Mouse (Mus musculus) hindbrain, embryonic 15.5 days (tissue): ENCODE measurements around the gene Slc25a28. TPM values are rescaled to one million over a fixed set of nuclear protein-coding genes. Genes with fewer than 3 reads are reported as not detected.
A peak's percentile ranks its signal among the peaks of the same experiment; 100 is the strongest.

Source experiments
- ATAC-seq: fragments of 200-750 bp; cut with Nextera tagmentation; 2 replicates; pipeline ENCODE4 v1.8.0; 2017; ENCODE audit warnings: low read depth, moderate number of reproducible peaks, moderate TSS enrichment; ENCODE audit not compliant: low FRiP score
- H3K27ac ChIP-seq: fragments of 300-500 bp; sonication (generic); replicated peaks from 2 replicates; pipeline ENCODE4 v1.5.1; 2015; ENCODE audit warnings: mild to moderate bottlenecking, inconsistent platforms
- H3K27me3 ChIP-seq: fragments of 300-500 bp; sonication (generic); 2 replicates; pipeline ENCODE4 v1.6.1; 2015; ENCODE audit warnings: control low read depth, inconsistent platforms
- H3K36me3 ChIP-seq: fragments of 300-500 bp; sonication (generic); 2 replicates; pipeline ENCODE4 v1.6.1; 2015; ENCODE audit warnings: control low read depth, inconsistent platforms
- H3K4me1 ChIP-seq: fragments of 300-500 bp; sonication (generic); replicated peaks from 2 replicates; pipeline ENCODE4 v1.6.1; 2015; ENCODE audit warnings: control low read depth, inconsistent platforms
- H3K4me2 ChIP-seq: fragments of 300-500 bp; sonication (generic); 2 replicates; pipeline ENCODE4 v1.6.1; 2015; ENCODE audit warnings: moderate library complexity, mild to moderate bottlenecking, inconsistent platforms
- H3K4me3 ChIP-seq: fragments of 300-500 bp; sonication (generic); 2 replicates; pipeline ENCODE4 v1.5.1; 2015; ENCODE audit warnings: mild to moderate bottlenecking, inconsistent platforms
- H3K9ac ChIP-seq: fragments of 300-500 bp; sonication (generic); 2 replicates; pipeline ENCODE4 v1.6.1; 2015; ENCODE audit warnings: inconsistent platforms
- H3K9me3 ChIP-seq: fragments of 300-500 bp; sonication (generic); 2 replicates; pipeline ENCODE4 v1.6.1; 2016; ENCODE audit warnings: control low read depth, inconsistent platforms
- WGBS: fragments of 180-500 bp; shearing (Covaris S2); methylation state at CpG from one replicate; pipeline ENCODE4 v1.1.7; 2015; 5-methylcytosine and 5-hydroxymethylcytosine counted together
- polyA plus RNA-seq: library from polyadenylated mRNA; unstranded; fragments of >200 nt; fragmentation: Nextera tagmentation; extraction: Ambion mirVana; gene quantifications from 2 replicates; pipeline ENCODE4 v1.2.1, GENCODE M21; 2015

Slc25a28 gene
- polyA plus RNA-seq, 1 experiment from 2014 or later, result 16.4 TPM

GRCm38 (mm10) chr19:43623913-43624312, 50.8 kb downstream of the Slc25a28 start:
- Histone ChIP-seq H3K4me3 (no peak overlapping the region), H3K9me3 (no peaks in the 10 kb centered on the region), H3K9ac (no peak overlapping the region), H3K4me1 (peaks cover 5% of the 10 kb centered on the region; the same call in 1 of the 2 replicates), H3K36me3 (no peaks in the 10 kb centered on the region), H3K4me2 (no peak overlapping the region), H3K27me3 (peaks cover 43% of the 10 kb centered on the region), H3K27ac (no peak overlapping the region)
- ATAC-seq, result no peak
- WGBS, result 50% methylated on average over 4 of the region's 4 CpGs

GRCm38 (mm10) chr19:43619916-43620479, 54.7 kb downstream of the Slc25a28 start:
- Histone ChIP-seq H3K9ac (no peak overlapping the region), H3K4me1 (peaks cover 7% of the 10 kb centered on the region; the same call in 1 of the 2 replicates), H3K27ac (no peak overlapping the region), H3K4me2 (no peak overlapping the region), H3K4me3 (no peak overlapping the region), H3K27me3 (peaks cover 72% of the 10 kb centered on the region), H3K9me3 (no peaks in the 10 kb centered on the region), H3K36me3 (no peaks in the 10 kb centered on the region)
- no peak for ATAC-seq
- WGBS, result 5% methylated on average over 18 of the region's 18 CpGs

- Histone ChIP-seq H3K4me1 (peaks cover 15% of the 10 kb centered on the region), H3K9me3 (no peaks in the 10 kb centered on the region), H3K27me3 (peaks cover 72% of the 10 kb centered on the region), H3K9ac (no peak overlapping the region), H3K36me3 (no peaks in the 10 kb centered on the region), H3K27ac (no peak overlapping the region), H3K4me3 (no peak overlapping the region), H3K4me2 (no peak overlapping the region)
- 7% methylated on average over 5 of the region's 5 CpGs for WGBS
- ATAC-seq, result no peak
Measured at GRCm38 (mm10) chr19:43618505-43619030, 56.1 kb downstream of the Slc25a28 start.

- no peak overlapping the region for H3K4me2 ChIP-seq
- H3K9me3 ChIP-seq, result no peaks in the 10 kb centered on the region
- no peak overlapping the region for H3K9ac ChIP-seq
- no peak overlapping the region for H3K4me3 ChIP-seq
- 30% methylated on average over 10 of the region's 10 CpGs for WGBS
- H3K36me3 ChIP-seq, result no peaks in the 10 kb centered on the region
- H3K27me3 ChIP-seq, result peaks cover 73% of the 10 kb centered on the region
- no peak overlapping the region for H3K27ac ChIP-seq
- peaks cover 15% of the 10 kb centered on the region for H3K4me1 ChIP-seq
- no peak for ATAC-seq
Measured at GRCm38 (mm10) chr19:43617761-43618349, 56.8 kb downstream of the Slc25a28 start.

- Histone ChIP-seq H3K27me3 (peaks cover 76% of the 10 kb centered on the region), H3K4me3 (no peak overlapping the region), H3K9me3 (no peaks in the 10 kb centered on the region), H3K4me2 (peak overlapping the region; percentile 40), H3K27ac (no peak overlapping the region), H3K36me3 (no peaks in the 10 kb centered on the region), H3K4me1 (peaks cover 15% of the 10 kb centered on the region), H3K9ac (no peak overlapping the region)
- no peak for ATAC-seq
- 1% methylated on average over 11 of the region's 12 CpGs for WGBS
Measured at GRCm38 (mm10) chr19:43616889-43617288, 57.8 kb downstream of the Slc25a28 start.

GRCm38 (mm10) chr19:43616415-43616861, 58.2 kb downstream of the Slc25a28 start:
- no peaks in the 10 kb centered on the region for H3K9me3 ChIP-seq
- H3K9ac ChIP-seq, result no peak overlapping the region
- peak overlapping the region; percentile 40 for H3K4me2 ChIP-seq
- H3K4me1 ChIP-seq, result peaks cover 15% of the 10 kb centered on the region
- peak overlapping the region; percentile 10 for H3K4me3 ChIP-seq
- peak; percentile 63; the same call in 1 of the 2 replicates for ATAC-seq
- H3K27me3 ChIP-seq, result peaks cover 76% of the 10 kb centered on the region
- WGBS, result under 1% methylated on average over 35 of the region's 35 CpGs
- H3K27ac ChIP-seq, result no peak overlapping the region
- H3K36me3 ChIP-seq, result no peaks in the 10 kb centered on the region

- WGBS, result 1% methylated on average over 31 of the region's 34 CpGs
- H3K27ac ChIP-seq, result no peak overlapping the region
Measured at GRCm38 (mm10) chr19:43615571-43616414, 58.9 kb downstream of the Slc25a28 start.

GRCm38 (mm10) chr19:43615074-43615445, 59.6 kb downstream of the Slc25a28 start:
- ATAC-seq, result no peak
- peak overlapping the region; percentile 18; the same call in 1 of the 2 replicates for H3K4me3 ChIP-seq
- H3K27ac ChIP-seq, result no peak overlapping the region
- peak overlapping the region; percentile 42 for H3K4me2 ChIP-seq
- peaks cover 15% of the 10 kb centered on the region for H3K4me1 ChIP-seq
- under 1% methylated on average over 20 of the region's 20 CpGs for WGBS
- H3K9ac ChIP-seq, result no peak overlapping the region
- no peaks in the 10 kb centered on the region for H3K9me3 ChIP-seq
- H3K36me3 ChIP-seq, result no peaks in the 10 kb centered on the region
- H3K27me3 ChIP-seq, result peaks cover 73% of the 10 kb centered on the region

More at GRCm38 (mm10) chr19:43615571-43616414, 58.9 kb downstream of the Slc25a28 start:
- peak; percentile 29; the same call in 1 of the 2 replicates for ATAC-seq
- no peak overlapping the region for H3K9ac ChIP-seq
- H3K4me1 ChIP-seq, result peaks cover 15% of the 10 kb centered on the region
- H3K4me2 ChIP-seq, result peak overlapping the region; percentile 40
- no peaks in the 10 kb centered on the region for H3K9me3 ChIP-seq
- H3K36me3 ChIP-seq, result no peaks in the 10 kb centered on the region
- peaks cover 75% of the 10 kb centered on the region for H3K27me3 ChIP-seq
- peak overlapping the region; percentile 10 for H3K4me3 ChIP-seq

GRCm38 (mm10) chr19:43614341-43615073, 60.2 kb downstream of the Slc25a28 start:
- H3K4me2 ChIP-seq, result peak overlapping the region; percentile 42
- H3K27me3 ChIP-seq, result peaks cover 72% of the 10 kb centered on the region
- no peak overlapping the region for H3K27ac ChIP-seq
- WGBS, result under 1% methylated on average over 90 of the region's 92 CpGs
- peaks cover 15% of the 10 kb centered on the region for H3K4me1 ChIP-seq
- no peaks in the 10 kb centered on the region for H3K36me3 ChIP-seq
- ATAC-seq, result no peak
- peak overlapping the region; percentile 18 for H3K4me3 ChIP-seq
- H3K9me3 ChIP-seq, result no peaks in the 10 kb centered on the region
- no peak overlapping the region for H3K9ac ChIP-seq
